Mouse (Mus musculus) lung, postnatal 0 days (tissue): ENCODE results near the gene Tbc1d1. TPM values are rescaled to one million over a fixed set of nuclear protein-coding genes. Genes with fewer than 3 reads are reported as not detected.
A peak's percentile ranks its signal among the peaks of the same experiment; 100 is the strongest.

Source experiments
- ATAC-seq: fragments of 200-750 bp; cut with Nextera tagmentation; 2 replicates; pipeline ENCODE4 v1.8.0; 2017; ENCODE audit warnings: moderate library complexity
- DNase-seq: peaks from one replicate; pipeline ENCODE4 v3.0.0-alpha.2; 2016; ENCODE audit warnings: low spot score
- H3K27ac ChIP-seq: fragments of 300-500 bp; sonication (generic); 2 replicates; pipeline ENCODE4 v1.5.1; 2014; ENCODE audit warnings: antibody characterized with exemption, mild to moderate bottlenecking, low read length, mixed read lengths
- H3K27me3 ChIP-seq: fragments of 300-500 bp; sonication (generic); replicated peaks from 2 replicates; pipeline ENCODE4 v1.6.1; 2014; ENCODE audit warnings: low read length, mixed read lengths; ENCODE audit not compliant: insufficient read depth
- H3K36me3 ChIP-seq: fragments of 300-500 bp; sonication (generic); 2 replicates; pipeline ENCODE4 v1.6.1; 2014; ENCODE audit warnings: low read length, mixed read lengths; ENCODE audit not compliant: insufficient read depth
- H3K4me1 ChIP-seq: fragments of 300-500 bp; sonication (generic); 2 replicates; pipeline ENCODE4 v1.6.1; 2014; ENCODE audit warnings: antibody characterized with exemption, low read depth, low read length, mixed read lengths; ENCODE audit not compliant: insufficient read depth
- H3K4me2 ChIP-seq: fragments of 300-500 bp; sonication (generic); replicated peaks from 2 replicates; pipeline ENCODE4 v1.6.1; 2014; ENCODE audit warnings: low read depth, mild to moderate bottlenecking, low read length, moderate library complexity, mixed read lengths
- H3K4me3 ChIP-seq: fragments of 300-500 bp; sonication (generic); 2 replicates; pipeline ENCODE4 v1.5.1; 2014; ENCODE audit warnings: low read depth, low read length
- H3K9ac ChIP-seq: fragments of 300-500 bp; sonication (generic); replicated peaks from 2 replicates; pipeline ENCODE4 v1.6.1; 2014; ENCODE audit warnings: low read depth, mild to moderate bottlenecking
- H3K9me3 ChIP-seq: fragments of 300-500 bp; sonication (generic); 2 replicates; pipeline ENCODE4 v1.6.1; 2016; ENCODE audit warnings: low read length, mixed read lengths
- CTCF ChIP-seq: IDR thresholded peaks from 2 replicates; pipeline ENCODE4 v1.5.1; 2016; ENCODE audit warnings: antibody characterized with exemption, mild to moderate bottlenecking
- EP300 ChIP-seq: IDR thresholded peaks from 2 replicates; pipeline ENCODE4 v1.6.1; 2016; ENCODE audit warnings: antibody characterized with exemption, mild to moderate bottlenecking, control low read depth
- WGBS: fragments of 180-500 bp; shearing (Covaris S2); extraction: QIAGEN DNeasy Blood & Tissue Kit; methylation state at CpG from one replicate; pipeline ENCODE4 v1.1.7; 2014; 5-methylcytosine and 5-hydroxymethylcytosine counted together
- polyA plus RNA-seq: library from polyadenylated mRNA; unstranded; fragments of >200 nt; fragmentation: Nextera tagmentation; extraction: Ambion mirVana; gene quantifications from 2 replicates; pipeline ENCODE4 v1.2.1, GENCODE M21; 2015

Tbc1d1 gene
- polyA plus RNA-seq, 1 experiment from 2014 or later: 15.3 TPM

DNA sequence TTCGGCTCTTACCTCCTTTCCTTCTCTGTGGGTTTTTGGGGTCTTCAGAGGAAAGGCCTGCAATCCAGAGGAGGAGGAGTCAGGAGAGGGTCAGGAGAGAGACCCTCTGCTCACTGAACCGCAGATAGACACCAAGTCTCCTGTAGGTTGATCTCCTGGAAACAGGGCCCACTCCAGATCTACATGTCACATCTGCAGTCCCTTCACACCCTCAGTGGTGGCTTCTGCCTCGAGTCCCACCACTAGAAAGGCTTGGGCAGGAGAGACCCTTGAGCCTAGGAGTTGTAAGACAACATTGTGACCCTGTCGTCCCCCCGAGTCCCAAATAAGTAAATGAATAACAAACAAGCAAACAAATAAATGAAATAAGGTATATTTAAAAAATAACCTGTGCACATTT, 223.7 kb downstream of the Tbc1d1 start:
- H3K27me3 ChIP-seq: no peaks in the 10 kb centered on the region
- 90% methylated on average over 5 of the region's 5 CpGs for WGBS
- no peak for DNase-seq
- no peaks in the 10 kb centered on the region for H3K36me3 ChIP-seq
- H3K4me2 ChIP-seq: no peak overlapping the region
- H3K27ac ChIP-seq: peak overlapping the region; percentile 81
- H3K9ac ChIP-seq: no peak overlapping the region
- no peak for ATAC-seq
- H3K4me1 ChIP-seq: peaks cover 18% of the 10 kb centered on the region; the same call in 1 of the 2 replicates
- H3K9me3 ChIP-seq: no peaks in the 10 kb centered on the region
- H3K4me3 ChIP-seq: no peak overlapping the region
- no peak for TF ChIP-seq EP300
- TF ChIP-seq CTCF: no peak

DNA sequence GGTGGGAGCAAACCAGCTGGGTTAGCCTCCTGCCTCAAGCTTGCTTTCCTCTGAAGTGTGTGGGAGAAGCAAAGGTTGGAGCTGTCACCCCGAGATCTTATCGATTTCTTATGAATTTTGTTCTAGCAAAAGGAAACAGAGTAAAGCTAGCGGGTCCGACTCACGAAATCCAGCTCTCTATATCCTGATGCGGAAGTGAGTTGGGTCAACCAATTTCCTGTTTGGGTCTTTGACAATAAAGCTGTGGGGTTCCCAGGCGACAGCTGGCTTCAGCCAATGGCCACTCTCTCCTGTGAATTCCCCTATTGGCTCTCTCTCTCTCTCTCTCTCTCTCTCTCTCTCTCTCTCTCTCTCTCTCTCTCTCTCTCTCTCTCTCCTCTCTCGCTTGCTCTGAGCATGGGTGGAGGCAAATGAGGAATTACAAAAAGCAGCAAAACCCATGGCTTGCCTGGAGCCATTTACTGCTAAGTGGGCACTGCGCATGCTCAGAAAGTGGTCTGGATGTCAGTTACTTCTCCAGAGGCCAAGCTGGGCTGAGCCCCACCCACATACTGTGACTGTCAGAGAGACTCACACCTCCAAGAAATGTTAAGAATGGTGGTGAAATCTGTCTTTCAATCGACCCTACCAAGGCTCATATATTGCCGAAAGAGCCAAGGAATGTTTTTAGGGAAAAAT, 224.7 kb downstream of the Tbc1d1 start:
- peak overlapping the region; percentile 48 for H3K27ac ChIP-seq
- TF ChIP-seq EP300: peak; percentile 33; the same call in 1 of the 2 replicates
- TF ChIP-seq CTCF: no peak
- DNase-seq: peak; percentile 82
- no peaks in the 10 kb centered on the region for H3K36me3 ChIP-seq
- H3K9me3 ChIP-seq: no peaks in the 10 kb centered on the region
- 44% methylated on average over 11 of the region's 11 CpGs for WGBS
- no peak overlapping the region for H3K4me3 ChIP-seq
- no peak overlapping the region for H3K4me2 ChIP-seq
- no peak overlapping the region for H3K9ac ChIP-seq
- peak; percentile 42 for ATAC-seq
- no peaks in the 10 kb centered on the region for H3K27me3 ChIP-seq
- H3K4me1 ChIP-seq: peaks cover 18% of the 10 kb centered on the region; the same call in 1 of the 2 replicates

DNA sequence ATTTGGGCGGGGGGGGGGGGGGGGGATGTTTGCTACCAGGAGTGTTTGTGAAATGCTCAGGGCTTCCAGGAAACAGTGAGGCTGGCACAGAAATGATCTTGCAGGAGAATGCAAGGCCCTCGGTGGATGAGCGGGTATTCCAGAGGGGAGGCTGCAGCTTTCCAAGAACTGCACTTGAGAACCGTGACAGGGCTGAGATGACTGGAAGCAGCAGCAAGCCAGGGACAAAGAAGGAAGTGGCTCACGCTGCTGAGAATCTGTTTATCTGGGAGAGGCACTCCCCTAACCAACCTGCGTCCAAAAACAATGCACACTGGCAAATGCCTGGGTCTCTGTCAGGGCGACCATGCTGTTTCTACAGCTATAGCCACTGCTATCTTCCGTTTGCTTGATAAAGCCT, 225.4 kb downstream of the Tbc1d1 start:
- DNase-seq: peak; percentile 52
- ATAC-seq: no peak
- Histone ChIP-seq H3K4me1 (peaks cover 15% of the 10 kb centered on the region; the same call in 1 of the 2 replicates), H3K4me2 (no peak overlapping the region), H3K9me3 (no peaks in the 10 kb centered on the region), H3K9ac (no peak overlapping the region), H3K27ac (0 out of 2 replicates have a peak overlapping the region, but pooled peaks have one; percentile 20), H3K36me3 (no peaks in the 10 kb centered on the region), H3K27me3 (no peaks in the 10 kb centered on the region), H3K4me3 (no peak overlapping the region)
- WGBS: 25% methylated on average over 8 of the region's 8 CpGs
- TF ChIP-seq EP300 (no peak), CTCF (no peak)

DNA sequence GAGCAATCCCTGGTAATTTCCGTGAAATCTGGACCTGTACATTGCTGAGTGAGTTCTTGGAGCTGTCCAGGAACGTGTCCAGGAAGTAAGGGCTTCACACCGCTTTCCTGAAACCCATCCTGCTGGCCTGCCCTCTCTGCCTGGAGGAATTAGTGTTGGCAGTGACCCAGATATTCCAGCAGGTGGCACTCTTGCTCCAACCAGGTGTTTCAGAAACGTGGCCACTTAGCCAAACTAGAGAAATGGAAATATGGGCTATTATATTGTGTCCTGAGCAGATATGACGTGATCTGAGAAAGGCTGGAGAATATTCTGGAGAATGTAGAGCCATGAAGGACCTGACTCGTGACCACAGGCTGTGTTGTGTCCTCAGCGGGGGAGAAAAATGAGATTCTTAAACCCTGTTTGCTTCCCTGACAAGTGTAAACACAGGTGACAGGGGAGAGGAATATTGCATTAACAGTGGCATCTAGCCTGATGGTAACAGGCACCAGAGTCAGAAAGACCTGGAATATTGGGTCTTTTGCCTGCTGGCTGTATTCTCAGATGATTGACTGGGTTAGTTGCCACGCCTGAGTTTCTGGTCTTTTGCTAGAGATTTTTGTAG, 226.4 kb downstream of the Tbc1d1 start:
- Histone ChIP-seq H3K9me3 (no peaks in the 10 kb centered on the region), H3K4me1 (peaks cover 15% of the 10 kb centered on the region; the same call in 1 of the 2 replicates), H3K4me2 (no peak overlapping the region), H3K36me3 (no peaks in the 10 kb centered on the region), H3K4me3 (no peak overlapping the region), H3K27ac (no peak overlapping the region), H3K9ac (no peak overlapping the region), H3K27me3 (no peaks in the 10 kb centered on the region)
- 11% methylated on average over 8 of the region's 8 CpGs for WGBS
- TF ChIP-seq EP300: peak; percentile 56; the same call in 1 of the 2 replicates
- TF ChIP-seq CTCF: peak; percentile 98
- DNase-seq: peak; percentile 91
- ATAC-seq: peak; percentile 32

DNA sequence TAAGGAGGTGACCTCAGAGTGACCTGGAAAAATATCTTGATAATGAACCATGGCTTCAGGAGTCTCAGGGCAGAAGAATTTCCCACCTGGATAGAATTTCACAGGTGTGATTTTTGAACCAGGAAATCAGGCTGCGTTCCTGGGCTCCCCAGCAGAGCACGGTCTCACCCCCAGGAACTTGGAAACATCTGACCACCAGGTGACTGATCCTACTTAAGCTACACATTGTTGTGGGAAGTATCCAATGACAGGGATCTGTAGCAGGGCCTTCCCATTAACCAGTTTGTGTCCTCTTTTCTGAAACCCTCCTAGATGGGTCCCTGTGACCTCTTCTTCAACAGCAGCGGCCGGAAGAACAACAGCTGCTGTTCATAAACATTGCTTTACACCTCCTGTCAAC, 227.1 kb downstream of the Tbc1d1 start:
- no peak overlapping the region for H3K4me3 ChIP-seq
- peaks cover 11% of the 10 kb centered on the region for H3K4me1 ChIP-seq
- no peaks in the 10 kb centered on the region for H3K36me3 ChIP-seq
- no peak overlapping the region for H3K4me2 ChIP-seq
- no peaks in the 10 kb centered on the region for H3K27me3 ChIP-seq
- 60% methylated on average over 4 of the region's 4 CpGs for WGBS
- no peak overlapping the region for H3K27ac ChIP-seq
- H3K9me3 ChIP-seq: no peaks in the 10 kb centered on the region
- TF ChIP-seq CTCF (no peak), EP300 (no peak)
- ATAC-seq (no peak), DNase-seq (no peak)
- no peak overlapping the region for H3K9ac ChIP-seq

DNA sequence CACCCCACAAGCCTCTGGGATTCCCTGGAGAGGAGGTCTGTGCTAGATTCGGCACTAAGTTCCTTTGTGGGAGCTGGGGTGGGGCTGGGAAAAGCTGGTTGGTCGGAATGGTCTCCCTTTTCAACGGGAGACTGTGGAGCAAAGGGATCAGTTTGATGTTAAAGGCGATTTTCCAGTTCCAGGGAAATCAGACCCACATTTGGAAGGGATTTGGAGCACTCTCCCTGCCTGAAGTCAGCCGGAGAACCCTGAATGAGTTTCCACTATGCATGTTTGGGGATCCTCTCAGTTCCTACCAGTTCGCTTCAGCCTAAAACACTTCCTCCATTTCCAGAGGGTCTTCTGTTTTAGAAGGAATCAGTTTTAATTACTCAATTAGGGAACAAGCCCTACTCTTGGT, 228.4 kb downstream of the Tbc1d1 start:
- no peak overlapping the region for H3K4me2 ChIP-seq
- DNase-seq (no peak), ATAC-seq (no peak)
- H3K9me3 ChIP-seq: no peaks in the 10 kb centered on the region
- H3K27ac ChIP-seq: no peak overlapping the region
- no peaks in the 10 kb centered on the region for H3K27me3 ChIP-seq
- H3K36me3 ChIP-seq: no peaks in the 10 kb centered on the region
- H3K4me3 ChIP-seq: no peak overlapping the region
- no peak overlapping the region for H3K9ac ChIP-seq
- TF ChIP-seq CTCF: no peak
- no peak for TF ChIP-seq EP300
- H3K4me1 ChIP-seq: peaks cover 7% of the 10 kb centered on the region
- WGBS: 75% methylated on average over 6 of the region's 6 CpGs
